Mouse (Mus musculus) thymus, adult 2 months (tissue): ENCODE data around the gene Hs3st5. TPM values are rescaled to one million over a fixed set of nuclear protein-coding genes. Genes with fewer than 3 reads are reported as not detected.

Experiments
- DNase-seq: peaks from one replicate; pipeline ENCODE4 v3.0.0; 2021
- H3K27ac ChIP-seq: fragments of 200-500 bp; 2 replicates; pipeline ENCODE4 v1.5.1; 2012; ENCODE audit warnings: low read length, control low read depth; ENCODE audit not compliant: control insufficient read depth, insufficient read depth
- H3K27me3 ChIP-seq: fragments of 200-500 bp; 2 replicates; pipeline ENCODE4 v1.6.1; 2012; ENCODE audit warnings: mild to moderate bottlenecking, low read length, moderate library complexity, mixed read lengths; ENCODE audit not compliant: control insufficient read depth, insufficient read depth
- H3K36me3 ChIP-seq: fragments of 200-500 bp; 2 replicates; pipeline ENCODE4 v1.6.1; 2012; ENCODE audit warnings: mild to moderate bottlenecking, low read length, moderate library complexity; ENCODE audit not compliant: control insufficient read depth, insufficient read depth
- H3K4me1 ChIP-seq: fragments of 200-500 bp; replicated peaks from 2 replicates; pipeline ENCODE4 v1.6.1; 2012; ENCODE audit warnings: low read length; ENCODE audit not compliant: control insufficient read depth, insufficient read depth
- H3K4me3 ChIP-seq: fragments of 200-500 bp; 2 replicates; pipeline ENCODE4 v1.5.1; 2012; ENCODE audit warnings: mild to moderate bottlenecking, low read length, control low read depth, moderate library complexity; ENCODE audit not compliant: control insufficient read depth, insufficient read depth
- CTCF ChIP-seq: fragments of 200-500 bp; IDR thresholded peaks from 2 replicates; pipeline ENCODE4 v1.5.1; 2012; ENCODE audit warnings: mild to moderate bottlenecking, control low read depth, low read length, moderate library complexity, borderline replicate concordance; ENCODE audit not compliant: control insufficient read depth, poor library complexity, insufficient read depth; ENCODE audit errors: extremely low read depth
- POLR2A ChIP-seq: fragments of 200-500 bp; IDR thresholded peaks from 2 replicates; pipeline ENCODE4 v1.6.1; 2012; ENCODE audit warnings: mild to moderate bottlenecking, low read length, control low read depth, moderate library complexity; ENCODE audit not compliant: control insufficient read depth, poor library complexity, insufficient read depth; ENCODE audit errors: extremely low read depth
- WGBS: fragments of 180-500 bp; shearing (Covaris S2); methylation state at CpG from one replicate; pipeline ENCODE4 v1.1.7; 2018; 5-methylcytosine and 5-hydroxymethylcytosine counted together
- polyA plus RNA-seq: library from polyadenylated mRNA; depleted of rRNA; stranded (reverse); fragments of >200 nt; gene quantifications from 2 replicates; pipeline ENCODE4 v1.2.3, GENCODE M21; 2012

Gene Hs3st5
- polyA plus RNA-seq, 1 experiment = 0.18 TPM

DNA sequence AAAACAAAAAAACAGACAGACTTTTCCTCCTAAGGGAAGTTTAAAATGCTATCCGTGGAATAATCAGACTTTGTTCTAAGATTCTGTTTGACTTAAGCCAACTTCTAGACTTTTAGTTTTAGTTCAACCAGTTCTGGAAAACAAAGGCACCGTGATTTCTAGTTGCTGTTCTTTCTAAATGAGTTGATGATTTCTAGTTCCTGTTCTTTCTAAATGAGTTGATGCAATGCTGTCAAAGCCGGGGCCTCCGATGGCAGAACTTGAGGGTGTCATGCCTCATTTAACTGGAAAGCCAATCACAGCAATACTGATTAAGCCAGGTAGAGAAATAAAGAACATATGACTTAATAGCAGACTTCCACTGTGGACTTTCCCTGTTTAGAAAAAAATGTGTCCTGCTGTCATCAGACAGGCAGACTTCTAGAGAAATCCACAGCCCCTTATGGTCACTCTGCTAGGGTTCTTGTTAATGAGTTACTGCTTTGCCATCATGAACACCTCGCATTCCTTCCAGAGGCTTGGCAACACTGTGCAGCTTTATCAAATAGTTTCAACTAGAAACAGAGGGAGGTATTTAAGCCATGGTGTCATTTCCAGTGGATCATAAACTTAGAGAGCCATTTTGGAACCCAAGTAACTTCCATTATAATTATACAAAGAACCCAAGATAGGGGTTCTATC, 329.4 kb downstream of the Hs3st5 start:
- WGBS = 82% methylated on average over 5 of the region's 5 CpGs
- no peak for TF ChIP-seq POLR2A
- TF ChIP-seq CTCF = no peak
- no peak overlapping the region for H3K27ac ChIP-seq
- no peak for DNase-seq
- H3K4me3 ChIP-seq = no peak overlapping the region
- H3K36me3 ChIP-seq = no peaks in the 10 kb centered on the region
- no peaks in the 10 kb centered on the region for H3K27me3 ChIP-seq
- no peaks in the 10 kb centered on the region for H3K4me1 ChIP-seq

DNA sequence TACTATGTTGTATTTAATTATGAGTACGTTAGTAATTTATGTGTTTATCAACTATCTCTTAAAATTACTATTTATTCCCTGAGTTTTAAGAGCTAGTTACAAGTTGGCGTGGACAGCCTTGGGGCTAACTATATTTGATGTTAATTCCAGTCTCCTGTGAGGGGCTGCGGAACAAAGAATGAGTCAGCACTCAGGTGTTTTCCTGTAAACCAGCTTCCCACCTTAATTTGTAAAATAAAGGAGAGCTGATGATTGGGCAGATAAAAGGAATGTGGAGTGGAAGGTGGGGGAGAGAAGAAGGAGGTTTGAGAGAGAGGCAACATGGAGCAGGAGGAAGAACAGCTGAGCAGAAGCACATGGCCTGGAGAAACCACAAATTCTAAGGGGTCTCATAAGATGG, 343.6 kb downstream of the Hs3st5 start:
- no peak for TF ChIP-seq POLR2A
- no peak for TF ChIP-seq CTCF
- Histone ChIP-seq H3K27me3 (no peaks in the 10 kb centered on the region), H3K27ac (no peak overlapping the region), H3K4me1 (no peaks in the 10 kb centered on the region), H3K36me3 (no peaks in the 10 kb centered on the region), H3K4me3 (no peak overlapping the region)
- DNase-seq = no peak
- WGBS = 92% methylated on average over 3 of the region's 3 CpGs

DNA sequence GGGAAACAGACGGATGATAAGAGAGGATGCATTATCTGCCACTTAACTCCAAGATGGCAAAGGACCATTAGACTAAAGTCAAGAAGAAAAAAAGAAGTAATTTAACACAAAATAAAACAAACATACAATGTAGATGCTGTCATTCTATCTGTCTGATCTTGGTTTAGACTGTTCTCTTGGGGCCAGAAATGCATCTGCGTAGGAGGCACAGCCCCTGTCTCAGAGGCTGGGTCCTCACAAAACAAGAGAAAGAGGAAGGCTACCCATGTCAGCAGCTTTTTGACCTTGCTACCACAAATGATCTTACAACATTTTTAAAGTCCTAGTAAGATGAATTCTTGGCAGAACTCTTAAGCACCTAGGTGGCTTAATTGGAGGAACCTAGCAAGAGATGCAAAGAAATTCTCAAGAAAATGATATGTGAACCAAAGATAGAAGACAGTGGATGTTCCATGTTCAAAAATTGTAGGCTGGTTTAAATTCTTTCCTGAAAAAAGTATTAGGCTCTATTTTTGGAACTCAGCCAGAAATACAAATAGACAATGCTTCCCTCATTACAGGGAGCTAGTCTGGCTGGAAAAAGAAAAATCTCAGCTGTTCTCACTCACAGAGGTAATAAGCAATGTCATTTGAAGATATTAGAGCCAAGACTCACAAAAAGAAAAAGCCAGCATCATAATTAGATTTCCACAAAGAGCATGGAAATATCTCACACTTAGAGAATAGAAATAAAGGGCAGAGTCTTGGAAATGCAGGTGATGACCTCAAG, 355.7 kb downstream of the Hs3st5 start:
- 83% methylated on average over 2 of the region's 2 CpGs for WGBS
- H3K4me3 ChIP-seq = no peak overlapping the region
- H3K27ac ChIP-seq = no peak overlapping the region
- TF ChIP-seq POLR2A (no peak), CTCF (no peak)
- H3K4me1 ChIP-seq = no peaks in the 10 kb centered on the region
- no peaks in the 10 kb centered on the region for H3K27me3 ChIP-seq
- no peak for DNase-seq
- no peaks in the 10 kb centered on the region for H3K36me3 ChIP-seq
